Mouse (Mus musculus) olfactory bulb, adult 2 months (tissue): Measurements from ENCODE around the gene Tmem201.

Experiments used
- CTCF ChIP-seq: fragments of 200-500 bp; IDR thresholded peaks from 2 replicates; pipeline ENCODE4 v1.5.1; 2012; ENCODE audit warnings: low read depth, mild to moderate bottlenecking, low read length, moderate library complexity; ENCODE audit not compliant: insufficient read depth
- POLR2A ChIP-seq: fragments of 200-500 bp; IDR thresholded peaks from 2 replicates; pipeline ENCODE4 v1.6.1; 2012; ENCODE audit warnings: mild to moderate bottlenecking, low read depth, low read length, moderate library complexity; ENCODE audit not compliant: insufficient read depth

DNA sequence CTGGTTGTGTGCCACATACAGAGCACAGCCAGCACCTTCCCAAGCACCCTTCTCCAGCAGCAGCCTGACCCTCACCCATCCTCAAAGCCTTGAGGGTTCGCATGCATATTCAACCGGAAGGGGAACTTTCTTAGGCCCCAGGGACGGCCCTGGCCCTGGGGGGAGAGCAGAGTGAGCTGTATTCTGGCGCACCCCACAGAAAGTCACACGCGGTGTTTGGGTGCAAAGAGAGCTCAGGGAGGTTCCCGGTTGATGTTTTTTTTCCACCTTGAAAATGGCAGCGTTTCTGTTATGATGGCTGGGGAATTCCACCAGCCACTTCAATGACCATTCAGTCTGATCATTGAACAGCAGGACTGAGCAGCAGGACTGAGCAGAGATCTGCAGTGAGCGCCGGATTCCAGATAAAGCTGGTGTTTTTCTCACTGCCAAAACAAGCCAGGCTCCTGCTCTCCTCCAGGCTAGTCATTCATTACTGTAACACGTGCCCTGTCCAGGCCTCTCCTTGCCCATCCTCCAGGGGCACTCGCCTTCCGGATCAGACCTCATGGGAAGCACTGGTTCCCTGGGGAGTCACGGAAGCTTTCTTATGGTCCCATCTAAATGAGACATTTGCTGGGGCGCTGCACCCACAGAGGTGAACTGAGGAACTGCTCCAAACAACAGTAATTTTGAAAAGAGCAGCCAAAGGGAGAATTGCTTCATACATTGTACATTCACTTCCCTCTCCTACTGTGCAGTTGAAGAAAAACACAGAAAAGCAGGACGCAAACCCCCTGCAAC is 41.5 kb downstream of the Tmem201 start:
- TF ChIP-seq CTCF (no peak), POLR2A (no peak)
